Mouse (Mus musculus): Measurements from ENCODE around the gene E430018J23Rik. TPM values are rescaled to one million over a fixed set of nuclear protein-coding genes. Genes with fewer than 3 reads are reported as not detected.
"Not testable (repeated sequence)": the region's sequence is repeated elsewhere in the genome, so short reads cannot be mapped to it uniquely, and the experiment has no call there.

E430018J23Rik gene
- total and polyA plus RNA-seq, 3 experiments: 2.2 to 7.3 (median 7.2) TPM

- H3K4me3 ChIP-seq (ENCODE audit: low read depth, low read length): no peak overlapping the region
- H3K27me3 ChIP-seq (ENCODE audit: insufficient read depth, low read length): peaks cover 27% of the 10 kb centered on the region
- H3K4me1 ChIP-seq (ENCODE audit: insufficient read depth, low read depth, low read length): peaks cover 23% of the 10 kb centered on the region
- H3K36me3 ChIP-seq (replicated peaks): no peaks in the 10 kb centered on the region
- DNase-seq (ENCODE audit: low spot score) (no peak), ATAC-seq (ENCODE audit: extremely low read depth, insufficient number of reproducible peaks, low FRiP score, poor library complexity, severe bottlenecking) (no peak)
- TF ChIP-seq TAL1 (conservative IDR thresholded peaks at IDR 0.05; ENCODE audit: low read depth, low read length): no peak
- no peak for TF ChIP-seq GATA2 (IDR thresholded peaks at IDR 0.05; ENCODE audit: borderline replicate concordance, low read depth, low read length)
- TF ChIP-seq GATA1 (IDR thresholded peaks at IDR 0.05; ENCODE audit: borderline replicate concordance, low read length): no peak
- TF ChIP-seq POLR2AphosphoS5 (IDR thresholded peaks at IDR 0.05; ENCODE audit: insufficient replicate concordance, low read depth, low read length): no peak
- TF ChIP-seq CTCF (IDR thresholded peaks at IDR 0.05; ENCODE audit: low read depth, low read length): no peak
- no peaks in the 10 kb centered on the region for H3K9me3 ChIP-seq (replicated peaks)
Observed at GRCm38 (mm10) chr7:127366249-127366648, 27.2 kb downstream of the E430018J23Rik start.

GRCm38 (mm10) chr7:127364166-127364565, 29.3 kb downstream of the E430018J23Rik start:
- TF ChIP-seq TAL1 (conservative IDR thresholded peaks at IDR 0.05; ENCODE audit: low read depth, low read length): no peak
- no peak for TF ChIP-seq POLR2AphosphoS5 (IDR thresholded peaks at IDR 0.05; ENCODE audit: insufficient replicate concordance, low read depth, low read length)
- no peak for TF ChIP-seq GATA2 (IDR thresholded peaks at IDR 0.05; ENCODE audit: borderline replicate concordance, low read depth, low read length)
- TF ChIP-seq GATA1 (IDR thresholded peaks at IDR 0.05; ENCODE audit: borderline replicate concordance, low read length): no peak
- no peak for TF ChIP-seq CTCF (IDR thresholded peaks at IDR 0.05; ENCODE audit: low read depth, low read length)
- Histone ChIP-seq H3K27me3 (ENCODE audit: insufficient read depth, low read length) (peaks cover 37% of the 10 kb centered on the region), H3K9me3 (replicated peaks) (no peaks in the 10 kb centered on the region), H3K4me3 (ENCODE audit: low read depth, low read length) (no peak overlapping the region), H3K36me3 (replicated peaks) (no peaks in the 10 kb centered on the region), H3K4me1 (ENCODE audit: insufficient read depth, low read depth, low read length) (peaks cover 19% of the 10 kb centered on the region)
- no peak for DNase-seq (ENCODE audit: low spot score)
- no peak for ATAC-seq (ENCODE audit: extremely low read depth, insufficient number of reproducible peaks, low FRiP score, poor library complexity, severe bottlenecking)

GRCm38 (mm10) chr7:127363475-127363921, 29.9 kb downstream of the E430018J23Rik start:
- Histone ChIP-seq H3K4me1 (ENCODE audit: insufficient read depth, low read depth, low read length) (peaks cover 19% of the 10 kb centered on the region), H3K27me3 (ENCODE audit: insufficient read depth, low read length) (peaks cover 32% of the 10 kb centered on the region), H3K9me3 (replicated peaks) (no peaks in the 10 kb centered on the region), H3K36me3 (replicated peaks) (no peaks in the 10 kb centered on the region), H3K4me3 (ENCODE audit: low read depth, low read length) (no peak overlapping the region; the same call in 1 of the 2 replicates)
- TF ChIP-seq TAL1 (conservative IDR thresholded peaks at IDR 0.05; ENCODE audit: low read depth, low read length) (no peak), POLR2AphosphoS5 (IDR thresholded peaks at IDR 0.05; ENCODE audit: insufficient replicate concordance, low read depth, low read length) (no peak), GATA1 (IDR thresholded peaks at IDR 0.05; ENCODE audit: borderline replicate concordance, low read length) (no peak), CTCF (IDR thresholded peaks at IDR 0.05; ENCODE audit: low read depth, low read length) (no peak), GATA2 (IDR thresholded peaks at IDR 0.05; ENCODE audit: borderline replicate concordance, low read depth, low read length) (no peak)
- ATAC-seq (ENCODE audit: extremely low read depth, insufficient number of reproducible peaks, low FRiP score, poor library complexity, severe bottlenecking): no peak
- no peak for DNase-seq (ENCODE audit: low spot score)

- H3K36me3 ChIP-seq (replicated peaks); H3K4me3 ChIP-seq (ENCODE audit: low read depth, low read length); ATAC-seq (ENCODE audit: extremely low read depth, insufficient number of reproducible peaks, low FRiP score, poor library complexity, severe bottlenecking); H3K9me3 ChIP-seq (replicated peaks): not testable (repeated sequence)
- peak; percentile 53 for TF ChIP-seq CTCF (IDR thresholded peaks at IDR 0.05; ENCODE audit: low read depth, low read length)
- Histone ChIP-seq H3K27me3 (ENCODE audit: insufficient read depth, low read length) (peaks cover 34% of the 10 kb centered on the region), H3K4me1 (ENCODE audit: insufficient read depth, low read depth, low read length) (peaks cover 19% of the 10 kb centered on the region)
- DNase-seq (ENCODE audit: low spot score): peak; percentile 60
Observed at GRCm38 (mm10) chr7:127362418-127362817, 31.0 kb downstream of the E430018J23Rik start.

GRCm38 (mm10) chr7:127361449-127361848, 32.0 kb downstream of the E430018J23Rik start:
- DNase-seq (ENCODE audit: low spot score): no peak
- ATAC-seq (ENCODE audit: extremely low read depth, insufficient number of reproducible peaks, low FRiP score, poor library complexity, severe bottlenecking): no peak
- Histone ChIP-seq H3K27me3 (ENCODE audit: insufficient read depth, low read length) (peaks cover 34% of the 10 kb centered on the region), H3K4me1 (ENCODE audit: insufficient read depth, low read depth, low read length) (peaks cover 19% of the 10 kb centered on the region), H3K36me3 (replicated peaks) (no peaks in the 10 kb centered on the region), H3K4me3 (ENCODE audit: low read depth, low read length) (no peak overlapping the region), H3K9me3 (replicated peaks) (no peaks in the 10 kb centered on the region)
- no peak for TF ChIP-seq CTCF (IDR thresholded peaks at IDR 0.05; ENCODE audit: low read depth, low read length)
- no peak for TF ChIP-seq GATA1 (IDR thresholded peaks at IDR 0.05; ENCODE audit: borderline replicate concordance, low read length)
- no peak for TF ChIP-seq POLR2AphosphoS5 (IDR thresholded peaks at IDR 0.05; ENCODE audit: insufficient replicate concordance, low read depth, low read length)
- TF ChIP-seq GATA2 (IDR thresholded peaks at IDR 0.05; ENCODE audit: borderline replicate concordance, low read depth, low read length): no peak
- no peak for TF ChIP-seq TAL1 (conservative IDR thresholded peaks at IDR 0.05; ENCODE audit: low read depth, low read length)

- no peak for ATAC-seq (ENCODE audit: extremely low read depth, insufficient number of reproducible peaks, low FRiP score, poor library complexity, severe bottlenecking)
- Histone ChIP-seq H3K9me3 (replicated peaks) (no peaks in the 10 kb centered on the region), H3K4me1 (ENCODE audit: insufficient read depth, low read depth, low read length) (peaks cover 14% of the 10 kb centered on the region), H3K4me3 (ENCODE audit: low read depth, low read length) (no peak overlapping the region), H3K27me3 (ENCODE audit: insufficient read depth, low read length) (peaks cover 31% of the 10 kb centered on the region), H3K36me3 (replicated peaks) (no peaks in the 10 kb centered on the region)
- TF ChIP-seq TAL1 (conservative IDR thresholded peaks at IDR 0.05; ENCODE audit: low read depth, low read length) (no peak), POLR2AphosphoS5 (IDR thresholded peaks at IDR 0.05; ENCODE audit: insufficient replicate concordance, low read depth, low read length) (no peak), GATA1 (IDR thresholded peaks at IDR 0.05; ENCODE audit: borderline replicate concordance, low read length) (no peak), GATA2 (IDR thresholded peaks at IDR 0.05; ENCODE audit: borderline replicate concordance, low read depth, low read length) (no peak), CTCF (IDR thresholded peaks at IDR 0.05; ENCODE audit: low read depth, low read length) (no peak)
- no peak for DNase-seq (ENCODE audit: low spot score)
Observed at GRCm38 (mm10) chr7:127360265-127360664, 33.2 kb downstream of the E430018J23Rik start.

All from G1E (cell line).